Mouse (Mus musculus) adrenal gland, adult (tissue): ENCODE data around the gene Poldip3.
"Not testable (repeated sequence)": the region's sequence is repeated elsewhere in the genome, so short reads cannot be mapped to it uniquely, and the experiment has no call there.

Experiments used
- DNase-seq, 2 experiments: peaks; one replicate each; pipeline ENCODE4 v3.0.0; 2022 to 2023; ENCODE audit warnings: low spot score in 1 of 2; ENCODE audit not compliant: inconsistent age in 2 of 2

The Poldip3 gene

DNA sequence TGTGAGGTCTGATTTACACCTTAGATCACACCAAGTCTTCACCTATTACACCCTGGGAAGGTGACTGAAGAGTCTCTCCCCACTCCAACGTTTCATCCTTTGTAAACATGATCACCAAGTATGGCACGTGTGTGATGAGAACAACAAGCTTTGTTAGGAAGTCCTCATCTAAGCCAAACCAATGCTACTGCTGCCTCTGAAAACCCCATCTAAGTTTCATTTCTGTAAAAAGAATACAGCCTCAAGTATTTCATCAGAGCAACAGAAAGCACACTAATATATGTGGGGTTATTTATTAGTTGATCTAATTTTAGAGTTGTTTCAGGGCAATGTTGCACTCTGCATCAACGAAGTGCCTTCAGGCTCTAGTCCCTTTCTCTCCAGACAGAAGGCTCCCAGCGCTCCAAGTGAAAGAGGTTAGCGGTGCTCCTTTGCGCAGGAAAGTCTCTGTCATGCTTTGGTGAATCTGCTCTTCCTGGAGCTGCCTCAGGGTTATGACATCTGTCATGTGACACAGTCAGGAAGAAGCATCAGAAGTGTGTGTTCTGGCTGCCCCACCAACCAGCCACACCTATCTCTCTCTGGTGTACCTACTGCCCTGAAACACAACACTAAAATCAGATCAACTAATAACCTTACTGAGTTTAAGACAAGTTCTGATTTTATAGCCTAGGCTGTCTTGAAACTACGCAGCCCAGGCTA, 19.5 kb downstream of the Poldip3 start:
- DNase-seq, result no peak

DNA sequence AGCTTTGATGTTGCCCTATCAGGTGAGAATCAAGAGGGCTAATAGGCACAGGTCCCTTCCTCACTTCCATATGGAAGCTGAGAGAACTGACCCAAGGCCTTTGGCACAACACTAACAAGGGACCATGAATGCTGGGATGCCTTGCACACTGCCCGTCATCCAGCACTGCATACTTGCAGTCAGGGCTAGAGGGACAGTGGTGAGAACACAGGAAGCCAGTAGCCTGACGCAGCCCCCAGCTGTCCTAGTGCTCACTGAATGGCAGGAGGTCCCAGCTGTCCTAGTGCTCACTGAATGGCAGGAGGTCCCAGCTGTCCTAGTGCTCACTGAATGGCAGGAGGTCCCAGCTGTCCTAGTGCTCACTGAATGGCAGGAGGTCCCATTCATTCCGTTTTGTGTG, 22.1 kb downstream of the Poldip3 start:
- not testable (repeated sequence) for DNase-seq

DNA sequence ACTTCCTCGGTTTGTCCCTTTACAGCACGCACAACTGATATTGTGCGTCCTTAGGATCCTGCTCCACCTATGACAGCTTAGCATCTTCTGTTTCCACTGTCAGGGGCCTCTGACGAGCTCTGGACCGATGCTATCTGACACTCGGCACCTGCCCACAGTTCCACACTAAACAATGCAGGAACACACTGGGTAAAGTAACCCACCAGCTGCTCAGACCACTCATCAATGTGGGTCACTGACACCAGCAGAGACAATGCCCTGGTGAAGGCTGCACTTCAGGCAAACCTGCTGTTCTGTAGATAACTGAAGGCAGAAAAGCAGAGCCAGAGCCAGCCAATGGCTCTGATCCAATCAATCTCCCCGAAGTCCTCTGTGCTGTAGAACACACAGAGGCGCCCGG, 22.6 kb downstream of the Poldip3 start:
- DNase-seq, result no peak

DNA sequence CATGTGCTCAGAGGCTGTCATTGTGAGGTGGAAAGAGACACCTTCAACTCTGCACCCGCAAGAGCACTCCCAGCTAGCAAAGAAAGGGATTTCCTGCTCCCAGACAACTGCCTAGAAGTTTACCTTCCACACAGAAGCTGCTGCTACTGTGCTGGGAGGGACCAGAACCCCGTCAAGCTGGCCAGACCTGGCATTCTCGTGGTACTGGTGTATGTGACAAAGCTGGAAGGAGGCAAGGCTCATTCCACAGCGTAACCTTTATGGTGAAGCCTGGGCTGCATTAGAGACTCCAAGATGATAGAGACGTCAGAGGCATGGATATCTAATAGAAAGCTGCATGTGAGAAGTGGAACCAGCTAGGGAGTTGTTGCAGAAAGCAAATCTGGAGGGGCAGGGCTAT, 24.6 kb downstream of the Poldip3 start:
- DNase-seq, result no peak

DNA sequence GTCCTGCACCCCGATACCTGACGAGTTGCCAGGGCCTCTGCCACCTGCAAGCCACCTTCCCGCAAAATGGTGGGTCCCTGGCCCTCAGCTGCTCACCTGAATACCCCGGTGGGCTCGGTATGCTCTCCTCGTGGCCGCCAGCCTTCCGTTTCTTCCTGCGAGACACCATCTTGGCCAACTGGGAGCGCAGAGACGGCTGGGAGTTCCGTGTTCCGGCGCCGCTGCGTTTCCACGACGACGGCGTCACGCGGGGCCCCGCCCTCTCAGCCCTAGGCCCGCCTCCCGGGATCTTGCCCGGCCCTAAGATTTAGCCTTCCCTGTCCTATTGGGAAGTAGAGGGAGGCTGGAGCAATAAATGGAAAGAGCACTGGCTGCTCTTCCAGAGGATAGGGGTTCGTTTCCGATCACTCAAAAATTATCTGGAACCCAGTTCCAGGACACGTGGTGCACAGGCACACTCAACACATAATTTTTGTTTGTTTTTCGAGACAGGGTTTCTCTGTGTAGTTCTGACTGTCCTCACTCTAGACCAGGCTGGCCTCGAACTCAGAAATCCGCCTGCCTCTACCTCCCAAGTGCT, 26.5 kb downstream of the Poldip3 start, which contains the start of gene Rrp7a:
Gene Rrp7a, minus strand, starts transcription at position 236 of the 580 bp plus-strand sequence.
- peak; percentile 95 to 98 for DNase-seq

DNA sequence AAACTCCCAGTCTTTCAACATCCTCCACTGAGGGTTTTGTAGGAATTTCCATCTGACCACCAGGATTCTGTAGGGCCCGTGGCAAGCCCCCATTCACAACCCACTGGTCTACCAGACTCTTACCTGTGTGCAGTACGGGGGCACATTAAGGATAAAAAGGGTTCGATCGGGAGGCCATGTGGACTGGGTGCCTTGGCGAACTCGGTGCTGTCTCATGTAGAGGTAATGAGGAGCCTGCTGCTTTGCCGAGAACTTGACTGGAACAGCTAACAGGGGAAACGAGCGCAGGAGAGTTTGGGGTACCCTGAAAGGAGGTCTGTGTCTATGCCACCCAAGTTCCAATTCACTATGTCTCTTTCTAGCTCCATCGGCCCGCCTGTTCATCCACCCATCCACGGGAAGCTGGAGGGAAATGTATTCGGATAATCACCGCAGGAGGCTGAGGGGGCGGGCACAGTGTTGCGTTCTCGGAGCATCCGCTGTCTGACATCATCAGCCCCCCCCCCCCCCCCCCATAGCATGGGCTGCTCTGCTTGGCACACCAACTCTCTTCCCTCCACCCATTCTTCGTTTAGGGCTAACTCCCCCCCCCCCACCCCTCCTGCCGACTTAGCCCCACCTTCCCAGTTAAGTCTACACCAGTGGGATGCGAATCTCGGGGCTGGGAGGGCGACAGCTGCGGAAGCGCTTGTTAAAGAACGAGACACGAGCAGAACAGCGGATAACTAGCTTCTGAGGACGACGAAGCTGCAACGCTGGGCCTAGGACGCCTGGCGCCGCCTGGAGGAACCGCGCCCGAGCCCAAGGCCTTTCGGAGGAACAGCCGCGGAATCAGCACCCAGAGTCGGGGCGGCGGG, 27.2 kb downstream of the Poldip3 start:
- peak; percentile 57 to 78 for DNase-seq

DNA sequence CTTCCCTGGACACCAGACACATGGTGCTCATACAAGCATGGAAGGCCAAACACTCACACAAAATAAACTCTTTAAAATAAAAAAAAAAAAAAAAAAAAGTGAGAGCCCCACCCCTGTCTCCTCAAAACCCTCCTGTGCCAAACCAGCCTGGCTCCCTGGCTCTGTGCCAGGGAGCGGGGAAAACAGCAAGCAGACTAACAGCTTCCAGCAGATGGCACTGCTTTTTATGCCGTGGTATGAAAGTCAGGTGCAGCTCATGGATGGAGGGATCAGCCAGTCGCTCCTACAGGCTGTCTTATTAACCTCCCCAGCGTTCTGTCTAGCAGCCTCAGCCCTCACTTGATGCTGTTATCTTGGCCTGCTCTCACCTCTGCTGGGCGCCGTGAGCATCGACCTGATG, 30.8 kb downstream of the Poldip3 start:
- DNase-seq, result peak; percentile 56 to 78

DNA sequence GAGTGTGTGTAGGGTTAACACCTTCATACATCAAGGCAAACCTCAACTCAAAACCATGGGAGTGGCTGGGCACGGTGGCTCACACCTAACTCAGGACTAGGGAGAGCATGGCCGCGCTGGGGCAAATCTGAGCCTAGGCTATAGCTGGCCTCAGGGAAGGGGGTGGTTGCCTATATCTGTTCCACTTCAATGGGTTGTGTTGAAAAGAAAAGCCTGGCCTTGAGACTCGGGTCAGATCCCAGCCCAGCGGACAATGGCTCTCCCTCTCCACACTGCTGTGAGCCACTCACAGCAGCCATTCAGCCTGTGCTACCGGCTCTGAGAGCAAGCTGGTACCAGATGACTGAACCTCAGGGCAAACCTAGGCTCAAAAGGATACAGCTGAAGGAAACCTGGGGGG, 34.1 kb downstream of the Poldip3 start:
- DNase-seq, result no peak

DNA sequence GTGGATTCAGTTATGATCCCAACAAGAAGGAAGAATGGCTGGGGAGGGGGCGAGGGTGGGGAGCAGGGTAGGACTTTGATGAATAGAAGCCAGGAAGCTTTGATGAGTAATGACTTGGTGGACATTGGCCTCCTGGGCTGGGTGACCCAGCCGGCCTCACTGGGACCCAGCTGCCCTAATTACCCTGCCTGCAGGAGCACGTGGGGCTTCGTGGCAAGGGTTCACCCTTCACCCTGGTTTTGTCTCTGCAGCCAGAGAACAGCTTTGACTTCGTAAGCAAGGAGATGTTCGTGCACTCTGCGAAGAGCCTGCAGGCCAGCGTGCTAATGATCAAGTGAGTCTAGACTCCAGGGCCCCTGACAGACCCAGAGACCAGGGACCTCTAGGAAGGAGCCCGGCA, 35.1 kb downstream of the Poldip3 start:
- DNase-seq, result no peak

DNA sequence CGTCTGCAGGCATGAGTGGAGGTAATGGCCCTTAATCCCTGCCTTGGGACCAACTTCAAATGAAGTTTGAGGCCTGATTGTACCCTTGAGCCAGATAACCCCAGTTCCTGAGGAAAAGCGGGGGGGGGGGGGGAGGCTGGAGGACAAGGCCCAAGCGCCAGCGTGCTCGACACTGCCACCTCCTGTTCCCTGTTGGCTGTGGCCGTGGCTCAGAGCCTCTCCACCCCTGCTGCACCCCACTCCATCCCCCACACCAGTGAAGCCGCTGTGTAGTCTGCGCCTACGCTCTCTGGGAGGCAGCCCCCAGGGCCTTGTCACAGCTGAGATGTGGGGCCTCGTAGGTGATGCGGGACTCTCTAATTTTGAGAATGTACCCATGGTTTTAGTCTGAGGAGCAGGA, 36.3 kb downstream of the Poldip3 start:
- peak; percentile 81 to 92 for DNase-seq

DNA sequence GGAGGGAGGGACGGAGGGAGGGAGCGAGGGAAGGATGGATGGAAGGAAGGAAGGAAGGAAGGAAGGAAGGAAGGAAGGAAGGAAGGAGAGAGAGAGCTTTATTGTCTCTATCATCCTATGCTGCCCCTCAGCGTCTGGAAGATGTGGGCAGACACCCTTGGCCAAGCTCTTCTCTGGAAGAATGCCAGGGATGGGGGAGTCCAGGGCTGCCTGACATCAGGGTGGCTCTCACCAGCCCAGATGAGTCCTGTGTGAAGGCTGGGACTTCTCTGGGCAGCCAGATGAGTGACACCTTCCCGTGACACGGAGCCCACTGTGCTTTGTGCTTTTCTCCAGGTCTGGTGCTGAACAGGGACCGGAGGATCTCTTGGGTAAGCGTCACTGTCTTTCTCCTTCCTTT, 37.3 kb downstream of the Poldip3 start:
- peak in 1 of 2 experiments; percentile 55 for DNase-seq

DNA sequence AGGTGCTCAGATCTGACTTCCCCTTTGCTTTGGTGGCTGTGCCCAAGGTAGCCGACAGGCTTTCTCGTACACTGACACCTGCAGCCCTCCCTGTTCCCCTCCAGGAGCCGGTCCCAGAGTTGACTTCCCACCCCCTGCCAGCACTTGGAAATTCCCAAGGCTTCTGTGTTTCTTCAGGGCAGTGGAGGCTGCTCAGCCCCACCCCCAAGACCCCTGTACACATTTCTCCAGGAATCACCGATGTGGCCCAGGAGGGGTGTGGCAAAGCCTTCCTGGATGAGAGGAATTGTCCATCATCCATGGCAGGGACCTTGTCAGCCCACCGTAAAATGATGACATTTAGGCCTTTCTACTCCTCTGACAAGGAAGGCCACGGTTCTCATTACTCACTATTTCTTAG, 37.9 kb downstream of the Poldip3 start:
- DNase-seq, result peak in 1 of 2 experiments; percentile 75

DNA sequence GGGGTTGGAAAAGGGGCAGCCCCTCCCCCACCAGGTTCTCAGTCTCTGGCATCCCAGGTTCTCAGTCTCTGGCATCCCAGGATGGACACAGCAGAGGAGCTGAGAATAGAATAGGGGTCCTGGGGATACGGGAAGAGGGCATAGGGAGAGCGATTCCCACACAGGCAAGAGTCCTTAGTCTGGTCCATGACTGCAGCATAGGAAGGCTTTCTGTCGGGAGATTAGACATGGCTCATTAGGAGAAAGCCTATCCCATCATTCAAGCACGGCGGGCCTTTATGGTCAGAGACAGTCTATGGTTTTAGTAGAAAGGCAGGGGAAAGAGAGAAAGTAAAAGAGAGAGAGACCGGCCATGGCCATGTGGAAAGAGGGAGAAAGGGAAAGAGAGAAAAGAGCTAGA, 41.4 kb downstream of the Poldip3 start:
- no peak for DNase-seq

DNA sequence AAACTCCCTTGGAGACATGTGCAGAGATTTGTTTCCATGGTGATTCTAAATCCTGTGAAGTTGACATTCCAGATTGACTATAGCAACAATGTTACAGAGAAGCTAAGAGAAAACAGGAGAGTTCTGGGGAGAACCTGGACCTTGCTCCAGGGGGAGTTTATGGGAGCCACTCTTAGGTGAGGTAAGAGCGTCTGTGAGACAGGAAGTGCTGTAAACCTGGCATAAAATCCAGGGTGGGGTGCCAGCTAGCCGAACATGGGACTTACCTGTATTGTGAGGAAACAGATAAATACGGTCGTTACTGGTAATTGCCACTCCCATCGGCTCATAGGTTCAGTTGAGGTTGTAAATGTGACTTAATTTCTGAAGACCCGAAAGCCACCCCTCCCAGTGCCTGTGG, 42.8 kb downstream of the Poldip3 start:
- DNase-seq, result peak in 1 of 2 experiments; percentile 20

DNA sequence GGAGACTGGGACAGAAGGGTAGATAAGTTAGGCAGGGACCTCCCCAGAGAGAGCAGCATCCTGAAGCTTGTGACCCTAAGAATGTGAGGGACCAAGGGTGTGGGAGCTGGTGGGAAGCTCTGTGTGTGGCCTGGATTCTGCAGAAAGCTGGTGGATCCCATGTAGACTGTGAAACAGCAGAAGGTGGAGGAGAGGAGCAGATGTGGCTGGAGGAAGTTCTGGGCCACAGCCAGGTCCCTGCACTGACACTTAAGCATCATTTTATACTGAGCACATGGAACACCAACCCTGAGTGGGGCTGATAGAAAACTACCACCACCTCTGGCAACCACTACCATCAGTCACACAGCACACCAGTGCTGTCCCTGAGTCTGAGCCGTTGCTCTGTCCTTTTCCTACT, 46.1 kb downstream of the Poldip3 start:
- no peak for DNase-seq

DNA sequence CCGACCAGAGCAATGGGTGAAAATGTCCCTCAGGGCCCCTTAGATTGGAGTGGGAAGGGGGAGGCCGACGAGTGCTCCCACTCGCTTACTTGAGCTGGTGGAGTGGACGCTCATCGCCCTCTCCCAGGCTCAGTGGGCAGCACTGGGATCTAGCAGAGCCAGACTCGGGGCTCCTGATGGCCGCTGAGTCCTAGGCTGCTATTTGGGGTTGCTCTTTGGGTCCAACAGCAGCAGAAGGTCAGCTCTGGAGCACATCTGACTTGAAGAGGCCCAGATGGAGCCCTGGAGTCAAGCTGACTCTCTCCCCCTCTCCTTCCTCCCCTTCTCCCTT, 48.9 kb downstream of the Poldip3 start:
- no peak for DNase-seq

DNA sequence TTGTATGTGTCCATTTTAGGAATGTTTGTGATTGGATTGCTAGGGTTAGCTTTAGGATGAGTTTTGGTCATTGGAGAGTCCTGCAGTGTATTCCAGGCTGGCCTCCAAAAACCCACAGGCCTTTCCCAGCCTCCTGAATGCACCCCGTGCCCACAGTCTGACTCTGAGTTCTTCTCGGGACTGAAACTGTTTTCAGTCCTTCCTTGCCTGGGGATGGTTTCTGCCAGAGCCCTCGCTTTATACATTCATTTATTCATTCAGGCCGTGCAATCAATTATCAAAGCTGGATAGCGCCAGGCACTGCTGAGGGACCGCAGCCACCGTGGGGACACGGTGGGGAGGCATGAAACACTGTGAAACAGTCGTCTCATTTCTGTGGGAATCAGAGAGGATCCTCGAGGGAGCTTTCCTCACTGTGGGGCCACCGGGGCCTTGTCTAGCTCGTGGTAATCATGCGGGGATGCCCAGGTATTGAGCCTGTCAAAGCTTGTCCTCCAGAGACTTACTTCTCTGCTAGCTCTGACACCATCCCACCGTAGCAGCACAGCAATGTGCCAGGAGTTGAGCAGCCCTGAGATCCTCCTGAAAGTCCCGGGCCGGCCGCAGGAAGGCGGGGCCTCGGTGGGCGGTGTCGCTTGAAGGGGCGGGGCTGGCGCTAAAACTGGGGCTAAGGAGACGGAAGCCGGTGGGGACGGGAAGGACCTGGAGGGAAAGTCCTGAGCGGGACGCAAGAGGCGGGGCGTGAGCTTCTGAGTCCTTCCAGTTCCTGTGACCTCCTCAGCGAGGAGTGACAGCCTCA, 49.5 kb downstream of the Poldip3 start:
- DNase-seq, result peak; percentile 97 to 99

DNA sequence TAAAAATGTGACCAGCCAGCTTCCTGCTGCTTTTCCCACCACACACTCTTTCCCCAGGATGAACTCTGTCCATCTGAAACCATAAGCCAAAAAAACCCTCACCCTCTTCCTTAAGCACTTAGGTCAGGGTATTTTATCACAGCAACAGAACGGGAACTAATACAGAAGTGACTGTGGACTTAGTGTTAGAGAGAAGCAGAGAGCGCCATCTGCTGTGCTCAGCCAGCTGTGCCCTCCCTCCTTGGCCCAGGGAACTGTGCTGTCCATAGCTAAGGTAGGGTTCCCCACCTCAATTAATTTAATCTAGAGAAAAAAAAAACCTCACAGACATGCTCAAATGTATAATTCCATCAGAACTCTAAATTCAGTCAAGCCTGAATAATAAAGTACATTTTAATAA, 53.2 kb downstream of the Poldip3 start:
- DNase-seq, result no peak

DNA sequence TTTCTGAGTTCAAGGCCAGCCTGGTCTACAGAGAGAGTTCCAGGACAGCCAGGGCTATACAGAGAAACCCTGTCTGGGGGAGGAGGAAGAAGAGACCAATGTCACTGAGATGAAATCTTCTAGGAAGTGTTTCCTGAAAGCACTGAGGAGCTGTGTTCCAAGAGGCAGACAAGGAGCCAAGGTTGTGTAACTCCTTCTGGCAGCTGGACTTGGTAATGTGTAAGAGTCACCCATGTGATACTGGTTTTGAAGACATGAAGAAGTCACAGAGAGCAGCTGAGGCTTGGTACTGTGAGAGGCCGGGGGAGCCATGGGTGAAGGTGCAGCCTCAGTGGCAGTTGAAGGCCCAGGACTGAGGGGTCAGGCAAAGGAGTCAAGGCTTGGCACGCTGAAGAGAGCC, 55.5 kb downstream of the Poldip3 start:
- peak in 1 of 2 experiments; percentile 51 for DNase-seq

DNA sequence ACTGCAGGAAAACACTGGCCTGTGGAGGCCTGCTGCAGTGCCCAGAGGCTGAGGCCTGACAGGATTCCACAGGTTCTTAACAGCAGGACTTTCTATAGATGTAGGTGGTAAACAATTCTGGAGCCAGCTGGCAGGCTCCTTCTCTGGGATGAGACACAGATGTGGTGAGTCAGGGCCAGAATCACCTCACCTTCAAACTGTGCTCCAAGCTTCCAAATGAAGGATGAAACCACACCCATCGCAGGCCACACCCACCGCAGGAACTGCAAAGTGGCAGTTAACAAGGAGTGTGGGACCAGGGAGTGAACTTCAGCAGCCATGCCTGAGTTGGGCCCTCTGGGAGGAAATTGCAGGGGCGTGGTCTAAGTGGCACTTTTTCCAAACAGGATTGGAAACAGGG, 58.3 kb downstream of the Poldip3 start:
- DNase-seq, result peak in 1 of 2 experiments; percentile 46

DNA sequence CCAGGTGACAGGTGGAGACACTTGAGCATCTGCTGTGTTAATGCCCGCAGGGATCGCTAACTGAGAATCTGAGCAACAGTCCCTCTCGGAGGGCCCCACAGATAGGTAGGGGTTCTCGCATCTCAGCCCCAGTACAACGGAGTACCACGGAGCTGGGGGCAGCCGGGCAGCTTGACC, 59.9 kb downstream of the Poldip3 start, which contains the start of gene Serhl:
Gene Serhl, plus strand, starts transcription at position 78 of the 177 bp plus-strand sequence.
- DNase-seq, result no peak
